16 mouse cellular contexts compared by ENCODE assay signal in genomic region chr4:140225204-140225603, GRCm38 (mm10). TPM values are rescaled to one million over a fixed set of nuclear protein-coding genes. Genes with fewer than 3 reads are reported as not detected.
DNase-seq lines count a peak whose midpoint lies in the region.
"Had no signal": no experiment of that assay in that cellular context is flagged by ENCODE, and none has a peak within 500 bp of the region (broad histone marks: within the 10 kb centered on the region; RNA-seq: fewer than 3 reads in every experiment).

No protein-coding gene starts in this region.

- DNase-seq in kidney, adult 11 months, result peak; percentile 12
- DNase-seq in kidney, postnatal 25 days, result no peak
- DNase-seq in kidney, postnatal 14 days, result peak; percentile 19
- DNase-seq in kidney, postnatal 4 days, result no peak
- DNase-seq in cerebellum, adult 9-10 months, result peak; percentile 71
- peak; percentile 63 to 67 for DNase-seq in cerebellum, postnatal 36 days
- DNase-seq in urinary bladder, adult 2 months (ENCODE audit: low spot score), result no peak
- no peak for DNase-seq in spleen, postnatal 10 days (ENCODE audit: low spot score in 2 of 2)
- DNase-seq: adrenal gland, adult 2 months; B cell, adult 2 months; gastrocnemius, adult 2 months; gastrocnemius, postnatal 36 days; heart, adult 18-20 months; heart, postnatal 36 days; liver, postnatal 0 days; lung, postnatal 36 days had no signal

RNA-seq across cellular contexts. Expression of gene Igsf21, which starts 21.4 kb away (rescaled TPM):
- 0.26 and 0.65 TPM in 2 replicates for polyA plus RNA-seq in urinary bladder, adult 2 months (2012; rRNA removed)
- polyA plus RNA-seq: liver, postnatal 0 days had no signal

Comparison
In these comparisons a context has a peak if more than half of its experiments do, and no peak if none do; other contexts are left out.
1. DNase-seq: peak in kidney, adult 11 months (single experiment), kidney, postnatal 14 days (single experiment), cerebellum, adult 9-10 months (single experiment) and cerebellum, postnatal 36 days (2 of 2); none in kidney, postnatal 25 days (0 of 2), kidney, postnatal 4 days (0 of 2), urinary bladder, adult 2 months (single experiment) and spleen, postnatal 10 days (0 of 2).